Mouse (Mus musculus) E14TG2a.4 (cell line): ENCODE data around the gene Cort.

Experiments used
- CTCF ChIP-seq: conservative IDR thresholded peaks from 2 replicates; pipeline ENCODE4 v1.5.1; 2014; ENCODE audit warnings: low read length
- NANOG ChIP-seq: IDR thresholded peaks from 2 replicates; pipeline ENCODE4 v1.6.1; 2014; ENCODE audit warnings: borderline replicate concordance, low read length, mixed read lengths
- POU5F1 ChIP-seq: IDR thresholded peaks from 2 replicates; pipeline ENCODE4 v1.6.1; 2014; ENCODE audit warnings: low read length, borderline replicate concordance

GRCm38 (mm10) chr4:149150256-149150655, 23.7 kb upstream of the Cort start:
- TF ChIP-seq CTCF (no peak), POU5F1 (no peak), NANOG (no peak)
